Mouse (Mus musculus): ENCODE results near the gene Tmem63a.

- no peak for TF ChIP-seq CTCF (IDR thresholded peaks at IDR 0.05; ENCODE audit: low read depth, low read length)
- TF ChIP-seq POLR2A (IDR thresholded peaks at IDR 0.05; ENCODE audit: borderline replicate concordance, low read depth, low read length): no peak
Measured at GRCm38 (mm10) chr1:180952085-180952746, 10.1 kb downstream of the Tmem63a start.

Data from bone marrow macrophage, adult 2 months (primary cell).